Mouse (Mus musculus) forelimb bud, embryonic 11.5 days (tissue): Measurements from ENCODE around the gene Tnc.

ENCODE experiments used
- DNase-seq: peaks from one replicate; pipeline ENCODE4 v3.0.0-alpha.2; 2012; ENCODE audit warnings: low read depth, low spot score

The Tnc gene

GRCm38 (mm10) chr4:64046831-64047493 is at the start of gene Tnc:
Gene Tnc (minus strand): TSS chr4:64047015.
- peak; percentile 62 for DNase-seq

GRCm38 (mm10) chr4:64094221-64094620 is 47.4 kb upstream of the Tnc start:
- DNase-seq: no peak

- no peak for DNase-seq
Observed at GRCm38 (mm10) chr4:64092857-64093256, 46.0 kb upstream of the Tnc start.

- DNase-seq: no peak
Observed at GRCm38 (mm10) chr4:64089378-64089777, 42.6 kb upstream of the Tnc start.

- no peak for DNase-seq
Observed at GRCm38 (mm10) chr4:64087675-64088074, 40.9 kb upstream of the Tnc start.

GRCm38 (mm10) chr4:64085993-64086567 is 39.3 kb upstream of the Tnc start:
- DNase-seq: no peak

- no peak for DNase-seq
Observed at GRCm38 (mm10) chr4:64083858-64084257, 37.0 kb upstream of the Tnc start.

GRCm38 (mm10) chr4:64078029-64078619 is 31.3 kb upstream of the Tnc start:
- DNase-seq: no peak

GRCm38 (mm10) chr4:64076349-64077025 is 29.7 kb upstream of the Tnc start:
- no peak for DNase-seq

- DNase-seq: no peak
Observed at GRCm38 (mm10) chr4:64074725-64075124, 27.9 kb upstream of the Tnc start.

GRCm38 (mm10) chr4:64067394-64067793 is 20.6 kb upstream of the Tnc start:
- DNase-seq: no peak

- peak; percentile 63 for DNase-seq
Observed at GRCm38 (mm10) chr4:64065266-64065665, 18.5 kb upstream of the Tnc start.

- no peak for DNase-seq
Observed at GRCm38 (mm10) chr4:64058856-64059231, 12.0 kb upstream of the Tnc start.

GRCm38 (mm10) chr4:64058048-64058855 is 11.4 kb upstream of the Tnc start:
- DNase-seq: no peak

- DNase-seq: no peak
Observed at GRCm38 (mm10) chr4:64048177-64048576, 1.4 kb upstream of the Tnc start.

GRCm38 (mm10) chr4:64043893-64044292 is 2.9 kb downstream of the Tnc start:
- DNase-seq: no peak

GRCm38 (mm10) chr4:64043371-64043770 is 3.4 kb downstream of the Tnc start:
- no peak for DNase-seq

- DNase-seq: no peak
Observed at GRCm38 (mm10) chr4:64039091-64039490, 7.7 kb downstream of the Tnc start.

GRCm38 (mm10) chr4:64037513-64037912 is 9.3 kb downstream of the Tnc start:
- no peak for DNase-seq

- no peak for DNase-seq
Observed at GRCm38 (mm10) chr4:64034724-64035123, 12.1 kb downstream of the Tnc start.

GRCm38 (mm10) chr4:64033191-64033590 is 13.6 kb downstream of the Tnc start:
- no peak for DNase-seq

GRCm38 (mm10) chr4:64029486-64029885 is 17.3 kb downstream of the Tnc start:
- no peak for DNase-seq
